Mouse (Mus musculus): ENCODE measurements around the gene Xrcc3. TPM values are rescaled to one million over a fixed set of nuclear protein-coding genes. Genes with fewer than 3 reads are reported as not detected.
A peak's percentile ranks its signal among the peaks of the same experiment; 100 is the strongest.

The Xrcc3 gene
- polyA plus RNA-seq, 1 experiment from 2014 or later = 7.4 TPM

- 88% methylated on average over 5 of the region's 5 CpGs for WGBS
- H3K27ac ChIP-seq (replicated peaks) = no peak overlapping the region
- H3K4me1 ChIP-seq = peaks cover 5% of the 10 kb centered on the region; the same call in 1 of the 2 replicates
- no peaks in the 10 kb centered on the region for H3K27me3 ChIP-seq
- H3K9ac ChIP-seq (replicated peaks) = no peak overlapping the region
- no peak for ATAC-seq (ENCODE audit: low FRiP score, low read depth)
- no peak overlapping the region for H3K4me3 ChIP-seq
- peaks cover 35% of the 10 kb centered on the region for H3K36me3 ChIP-seq
- H3K4me2 ChIP-seq (replicated peaks) = no peak overlapping the region
- H3K9me3 ChIP-seq = no peaks in the 10 kb centered on the region
Measured at GRCm38 (mm10) chr12:111832643-111833042, 19.0 kb upstream of the Xrcc3 start.

- no peaks in the 10 kb centered on the region for H3K9me3 ChIP-seq
- peaks cover 5% of the 10 kb centered on the region; the same call in 1 of the 2 replicates for H3K4me1 ChIP-seq
- H3K4me3 ChIP-seq = no peak overlapping the region
- H3K36me3 ChIP-seq = peaks cover 58% of the 10 kb centered on the region
- H3K4me2 ChIP-seq (replicated peaks) = no peak overlapping the region
- H3K27ac ChIP-seq (replicated peaks) = no peak overlapping the region
- ATAC-seq (ENCODE audit: low FRiP score, low read depth) = no peak
- WGBS = 88% methylated on average over 10 of the region's 10 CpGs
- no peak overlapping the region for H3K9ac ChIP-seq (replicated peaks)
- no peaks in the 10 kb centered on the region for H3K27me3 ChIP-seq
Measured at GRCm38 (mm10) chr12:111830375-111830774, 16.7 kb upstream of the Xrcc3 start.

GRCm38 (mm10) chr12:111829954-111830353 lies 16.3 kb upstream of the Xrcc3 start:
- 87% methylated on average over 9 of the region's 9 CpGs for WGBS
- H3K36me3 ChIP-seq = peaks cover 62% of the 10 kb centered on the region
- ATAC-seq (ENCODE audit: low FRiP score, low read depth) = no peak
- peak overlapping the region; percentile 25 for H3K27ac ChIP-seq (replicated peaks)
- H3K9ac ChIP-seq (replicated peaks) = no peak overlapping the region
- H3K4me2 ChIP-seq (replicated peaks) = no peak overlapping the region
- H3K4me3 ChIP-seq = no peak overlapping the region
- peaks cover 5% of the 10 kb centered on the region; the same call in 1 of the 2 replicates for H3K4me1 ChIP-seq
- no peaks in the 10 kb centered on the region for H3K9me3 ChIP-seq
- H3K27me3 ChIP-seq = no peaks in the 10 kb centered on the region

GRCm38 (mm10) chr12:111829447-111829846 lies 15.8 kb upstream of the Xrcc3 start:
- Histone ChIP-seq H3K9me3 (no peaks in the 10 kb centered on the region), H3K27me3 (no peaks in the 10 kb centered on the region), H3K36me3 (peaks cover 67% of the 10 kb centered on the region), H3K4me1 (peaks cover 5% of the 10 kb centered on the region; the same call in 1 of the 2 replicates), H3K4me2 (replicated peaks) (no peak overlapping the region), H3K27ac (replicated peaks) (peak overlapping the region; percentile 46), H3K9ac (replicated peaks) (no peak overlapping the region), H3K4me3 (no peak overlapping the region)
- WGBS = 56% methylated on average over 5 of the region's 5 CpGs
- ATAC-seq (ENCODE audit: low FRiP score, low read depth) = no peak

- H3K27me3 ChIP-seq = no peaks in the 10 kb centered on the region
- no peaks in the 10 kb centered on the region for H3K9me3 ChIP-seq
- peaks cover 74% of the 10 kb centered on the region for H3K36me3 ChIP-seq
- no peak overlapping the region for H3K27ac ChIP-seq (replicated peaks)
- 92% methylated on average over 12 of the region's 12 CpGs for WGBS
- H3K4me3 ChIP-seq = no peak overlapping the region
- H3K4me1 ChIP-seq = peaks cover 5% of the 10 kb centered on the region; the same call in 1 of the 2 replicates
- ATAC-seq (ENCODE audit: low FRiP score, low read depth) = no peak
- no peak overlapping the region for H3K4me2 ChIP-seq (replicated peaks)
- H3K9ac ChIP-seq (replicated peaks) = no peak overlapping the region
Measured at GRCm38 (mm10) chr12:111827556-111827955, 13.9 kb upstream of the Xrcc3 start.

- ATAC-seq (ENCODE audit: low FRiP score, low read depth) = no peak
- no peak overlapping the region for H3K4me3 ChIP-seq
Measured at GRCm38 (mm10) chr12:111821931-111822330, 8.3 kb upstream of the Xrcc3 start.

GRCm38 (mm10) chr12:111820708-111821107 lies 7.0 kb upstream of the Xrcc3 start:
- Histone ChIP-seq H3K9me3 (no peaks in the 10 kb centered on the region), H3K4me2 (replicated peaks) (no peak overlapping the region), H3K36me3 (peaks cover 26% of the 10 kb centered on the region), H3K27me3 (no peaks in the 10 kb centered on the region), H3K9ac (replicated peaks) (no peak overlapping the region), H3K4me3 (no peak overlapping the region), H3K27ac (replicated peaks) (no peak overlapping the region), H3K4me1 (peaks cover 13% of the 10 kb centered on the region)
- ATAC-seq (ENCODE audit: low FRiP score, low read depth) = no peak
- WGBS = 89% methylated on average over 7 of the region's 7 CpGs

More at GRCm38 (mm10) chr12:111821931-111822330, 8.3 kb upstream of the Xrcc3 start:
- Histone ChIP-seq H3K9me3 (no peaks in the 10 kb centered on the region), H3K9ac (replicated peaks) (no peak overlapping the region), H3K4me2 (replicated peaks) (no peak overlapping the region), H3K4me1 (0 out of 2 replicates have a peak, but pooled peaks cover 5% of the 10 kb centered on the region), H3K27me3 (no peaks in the 10 kb centered on the region), H3K27ac (replicated peaks) (no peak overlapping the region), H3K36me3 (peaks cover 38% of the 10 kb centered on the region)
- WGBS = 70% methylated on average over 4 of the region's 4 CpGs

GRCm38 (mm10) chr12:111819936-111820335 lies 6.3 kb upstream of the Xrcc3 start:
- H3K27ac ChIP-seq (replicated peaks) = no peak overlapping the region
- H3K36me3 ChIP-seq = peaks cover 18% of the 10 kb centered on the region
- peaks cover 21% of the 10 kb centered on the region for H3K4me1 ChIP-seq
- ATAC-seq (ENCODE audit: low FRiP score, low read depth) = no peak
- H3K9ac ChIP-seq (replicated peaks) = no peak overlapping the region
- H3K9me3 ChIP-seq = no peaks in the 10 kb centered on the region
- H3K4me2 ChIP-seq (replicated peaks) = no peak overlapping the region
- no peaks in the 10 kb centered on the region for H3K27me3 ChIP-seq
- H3K4me3 ChIP-seq = no peak overlapping the region
- 84% methylated on average over 8 of the region's 8 CpGs for WGBS

- 91% methylated on average over 8 of the region's 8 CpGs for WGBS
- peaks cover 30% of the 10 kb centered on the region for H3K4me1 ChIP-seq
Measured at GRCm38 (mm10) chr12:111817991-111818390, 4.3 kb upstream of the Xrcc3 start.

GRCm38 (mm10) chr12:111816967-111817366 lies 3.3 kb upstream of the Xrcc3 start:
- WGBS = 79% methylated on average over 9 of the region's 9 CpGs
- no peak overlapping the region for H3K4me2 ChIP-seq (replicated peaks)
- no peaks in the 10 kb centered on the region for H3K36me3 ChIP-seq
- H3K4me3 ChIP-seq = no peak overlapping the region
- no peak overlapping the region for H3K27ac ChIP-seq (replicated peaks)
- ATAC-seq (ENCODE audit: low FRiP score, low read depth) = no peak
- H3K27me3 ChIP-seq = peaks cover 6% of the 10 kb centered on the region; the same call in 1 of the 2 replicates
- H3K4me1 ChIP-seq = peaks cover 37% of the 10 kb centered on the region
- H3K9ac ChIP-seq (replicated peaks) = no peak overlapping the region
- H3K9me3 ChIP-seq = no peaks in the 10 kb centered on the region

More at GRCm38 (mm10) chr12:111817991-111818390, 4.3 kb upstream of the Xrcc3 start:
- H3K27me3 ChIP-seq = peaks cover under 1% of the 10 kb centered on the region; the same call in 1 of the 2 replicates
- H3K4me3 ChIP-seq = no peak overlapping the region
- no peak overlapping the region for H3K9ac ChIP-seq (replicated peaks)
- no peak overlapping the region for H3K4me2 ChIP-seq (replicated peaks)
- H3K9me3 ChIP-seq = no peaks in the 10 kb centered on the region
- no peak overlapping the region for H3K27ac ChIP-seq (replicated peaks)
- H3K36me3 ChIP-seq = no peaks in the 10 kb centered on the region
- ATAC-seq (ENCODE audit: low FRiP score, low read depth) = no peak

GRCm38 (mm10) chr12:111816528-111816927 lies 2.9 kb upstream of the Xrcc3 start:
- WGBS = 66% methylated on average over 13 of the region's 13 CpGs
- H3K4me3 ChIP-seq = no peak overlapping the region
- no peak overlapping the region for H3K9ac ChIP-seq (replicated peaks)
- peaks cover 6% of the 10 kb centered on the region; the same call in 1 of the 2 replicates for H3K27me3 ChIP-seq
- H3K9me3 ChIP-seq = no peaks in the 10 kb centered on the region
- peak overlapping the region; percentile 12 for H3K4me2 ChIP-seq (replicated peaks)
- ATAC-seq (ENCODE audit: low FRiP score, low read depth) = no peak
- no peak overlapping the region for H3K27ac ChIP-seq (replicated peaks)
- H3K36me3 ChIP-seq = no peaks in the 10 kb centered on the region
- peaks cover 33% of the 10 kb centered on the region for H3K4me1 ChIP-seq

- ATAC-seq (ENCODE audit: low FRiP score, low read depth) = no peak
- no peaks in the 10 kb centered on the region for H3K9me3 ChIP-seq
- H3K9ac ChIP-seq (replicated peaks) = peak overlapping the region; percentile 77
- H3K4me1 ChIP-seq = peaks cover 35% of the 10 kb centered on the region
- peak overlapping the region; percentile 74 for H3K4me3 ChIP-seq
- WGBS = 28% methylated on average over 19 of the region's 19 CpGs
- no peaks in the 10 kb centered on the region for H3K36me3 ChIP-seq
- H3K27me3 ChIP-seq = peaks cover 6% of the 10 kb centered on the region; the same call in 1 of the 2 replicates
- H3K27ac ChIP-seq (replicated peaks) = no peak overlapping the region
- peak overlapping the region; percentile 86 for H3K4me2 ChIP-seq (replicated peaks)
Measured at GRCm38 (mm10) chr12:111814769-111815762, 1.4 kb upstream of the Xrcc3 start.
